Mouse (Mus musculus): ENCODE results near the gene Kcnh4. TPM values are rescaled to one million over a fixed set of nuclear protein-coding genes. Genes with fewer than 3 reads are reported as not detected.

The Kcnh4 gene
- polyA plus RNA-seq, 1 experiment, result 0.21 TPM

DNA sequence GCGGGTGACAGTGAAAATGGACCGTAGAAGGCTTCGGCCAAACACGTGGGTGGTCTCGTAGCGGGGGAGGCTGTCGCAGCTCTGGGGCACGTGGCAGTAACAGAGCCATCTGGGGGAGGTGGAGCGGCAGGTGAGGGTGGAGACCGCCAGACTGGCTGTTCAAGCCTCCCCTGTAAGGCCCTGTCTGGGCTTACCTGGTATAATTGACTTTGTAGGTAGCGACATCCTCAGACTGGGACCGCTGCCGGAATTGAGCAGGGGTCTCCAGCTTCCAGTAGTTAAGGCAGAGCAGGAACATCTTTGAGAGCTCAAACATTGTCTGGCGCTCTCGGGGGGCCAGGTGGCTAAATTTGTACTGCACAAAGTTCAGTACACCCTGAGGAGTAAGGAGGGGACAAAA lies 49.2 kb downstream of the Kcnh4 start:
- no peak overlapping the region for H3K4me3 ChIP-seq (ENCODE audit: low read depth, low read length)
- no peaks in the 10 kb centered on the region for H3K27me3 ChIP-seq (ENCODE audit: control insufficient read depth, insufficient read depth, low read length, poor library complexity, severe bottlenecking)
- no peaks in the 10 kb centered on the region for H3K9me3 ChIP-seq (replicated peaks; ENCODE audit: control insufficient read depth, insufficient read depth, low read length, poor library complexity, severe bottlenecking)
- no peak overlapping the region for H3K27ac ChIP-seq (ENCODE audit: insufficient read depth, low read length)
- H3K36me3 ChIP-seq (ENCODE audit: control insufficient read depth, insufficient read depth, low read length, poor library complexity, severe bottlenecking), result peaks cover 49% of the 10 kb centered on the region
- H3K4me1 ChIP-seq (ENCODE audit: control insufficient read depth, insufficient read depth, low read length), result peaks cover 4% of the 10 kb centered on the region
- TF ChIP-seq EP300 (IDR thresholded peaks at IDR 0.05; ENCODE audit: insufficient read depth, low read depth, low read length), result no peak
- TF ChIP-seq POLR2A (IDR thresholded peaks at IDR 0.05; ENCODE audit: insufficient read depth, low read length), result no peak
- no peak for TF ChIP-seq CTCF (IDR thresholded peaks at IDR 0.05; ENCODE audit: low read depth, low read length)
- H3K9ac ChIP-seq (ENCODE audit: low read depth, poor library complexity, severe bottlenecking), result no peak overlapping the region

DNA sequence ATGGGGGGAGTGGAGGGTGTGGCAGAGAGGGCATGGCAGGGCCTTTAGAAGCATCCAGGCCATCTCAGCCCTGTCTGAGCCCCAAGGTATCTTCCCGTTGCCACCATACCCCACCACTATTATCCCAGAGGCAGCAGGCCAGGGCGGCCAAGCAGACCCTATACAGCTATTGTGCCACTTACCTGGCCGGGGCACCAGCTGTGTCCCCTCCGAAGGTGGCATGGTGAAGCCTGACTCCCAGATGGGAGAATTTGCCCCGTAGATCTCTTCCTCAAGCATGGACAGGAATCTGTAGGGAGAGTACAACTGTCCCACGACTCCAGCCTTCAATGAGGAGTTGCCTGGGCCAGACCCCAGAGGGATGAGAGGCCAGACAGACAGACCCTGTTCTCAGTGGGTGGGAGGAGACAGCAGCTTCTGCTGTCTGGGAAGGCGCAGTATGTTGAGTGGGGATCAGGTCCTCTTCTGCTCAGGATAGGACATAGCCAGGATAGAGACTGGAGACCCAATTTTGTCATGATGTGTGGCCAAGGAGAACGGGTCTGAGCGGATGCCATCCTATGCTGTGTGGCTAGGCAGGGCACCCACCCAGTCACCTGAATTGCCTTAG lies 50.4 kb downstream of the Kcnh4 start:
- Histone ChIP-seq H3K9me3 (replicated peaks; ENCODE audit: control insufficient read depth, insufficient read depth, low read length, poor library complexity, severe bottlenecking) (no peaks in the 10 kb centered on the region), H3K27ac (ENCODE audit: insufficient read depth, low read length) (no peak overlapping the region), H3K36me3 (ENCODE audit: control insufficient read depth, insufficient read depth, low read length, poor library complexity, severe bottlenecking) (peaks cover 55% of the 10 kb centered on the region), H3K4me1 (ENCODE audit: control insufficient read depth, insufficient read depth, low read length) (peaks cover 4% of the 10 kb centered on the region), H3K4me3 (ENCODE audit: low read depth, low read length) (no peak overlapping the region), H3K9ac (ENCODE audit: low read depth, poor library complexity, severe bottlenecking) (no peak overlapping the region), H3K27me3 (ENCODE audit: control insufficient read depth, insufficient read depth, low read length, poor library complexity, severe bottlenecking) (no peaks in the 10 kb centered on the region)
- TF ChIP-seq POLR2A (IDR thresholded peaks at IDR 0.05; ENCODE audit: insufficient read depth, low read length), result no peak
- no peak for TF ChIP-seq EP300 (IDR thresholded peaks at IDR 0.05; ENCODE audit: insufficient read depth, low read depth, low read length)
- no peak for TF ChIP-seq CTCF (IDR thresholded peaks at IDR 0.05; ENCODE audit: low read depth, low read length)

DNA sequence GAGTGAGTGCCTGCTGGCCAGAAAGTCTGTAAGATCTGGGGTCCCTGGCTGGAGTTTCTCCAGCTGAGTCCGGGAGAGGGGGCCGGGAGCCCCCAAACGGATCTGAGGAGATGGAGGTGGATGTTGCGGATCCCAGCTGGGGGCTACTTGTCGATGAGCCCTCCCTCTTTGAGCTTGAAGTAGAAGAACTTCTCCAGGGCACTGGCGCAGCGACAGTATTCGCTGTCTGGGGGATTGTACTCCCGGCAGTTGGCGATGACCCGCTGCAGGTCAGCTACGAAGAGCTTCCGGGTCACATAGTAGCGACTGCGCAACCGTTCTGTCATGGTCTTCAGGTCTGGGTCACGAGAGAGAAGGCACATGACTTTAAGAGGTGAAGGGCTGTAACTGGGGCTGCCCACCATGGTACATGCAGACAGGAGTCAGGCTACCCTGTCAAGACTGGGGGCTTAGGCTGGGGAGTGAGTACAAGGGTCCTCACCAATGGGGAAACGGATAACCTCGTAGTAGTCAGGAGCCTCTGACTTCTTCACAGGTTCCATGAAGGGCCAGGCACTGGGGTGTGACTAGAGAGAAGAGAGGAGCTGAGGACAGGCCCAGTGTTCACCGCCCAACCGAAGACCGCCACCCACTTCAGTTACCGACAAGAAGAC lies 54.5 kb downstream of the Kcnh4 start:
- no peaks in the 10 kb centered on the region for H3K27me3 ChIP-seq (ENCODE audit: control insufficient read depth, insufficient read depth, low read length, poor library complexity, severe bottlenecking)
- H3K27ac ChIP-seq (ENCODE audit: insufficient read depth, low read length), result no peak overlapping the region
- TF ChIP-seq CTCF (IDR thresholded peaks at IDR 0.05; ENCODE audit: low read depth, low read length) (no peak), POLR2A (IDR thresholded peaks at IDR 0.05; ENCODE audit: insufficient read depth, low read length) (no peak), EP300 (IDR thresholded peaks at IDR 0.05; ENCODE audit: insufficient read depth, low read depth, low read length) (no peak)
- H3K9me3 ChIP-seq (replicated peaks; ENCODE audit: control insufficient read depth, insufficient read depth, low read length, poor library complexity, severe bottlenecking), result no peaks in the 10 kb centered on the region
- no peaks in the 10 kb centered on the region for H3K4me1 ChIP-seq (ENCODE audit: control insufficient read depth, insufficient read depth, low read length)
- H3K36me3 ChIP-seq (ENCODE audit: control insufficient read depth, insufficient read depth, low read length, poor library complexity, severe bottlenecking), result peaks cover 50% of the 10 kb centered on the region
- no peak overlapping the region for H3K9ac ChIP-seq (ENCODE audit: low read depth, poor library complexity, severe bottlenecking)
- no peak overlapping the region for H3K4me3 ChIP-seq (ENCODE audit: low read depth, low read length)

DNA sequence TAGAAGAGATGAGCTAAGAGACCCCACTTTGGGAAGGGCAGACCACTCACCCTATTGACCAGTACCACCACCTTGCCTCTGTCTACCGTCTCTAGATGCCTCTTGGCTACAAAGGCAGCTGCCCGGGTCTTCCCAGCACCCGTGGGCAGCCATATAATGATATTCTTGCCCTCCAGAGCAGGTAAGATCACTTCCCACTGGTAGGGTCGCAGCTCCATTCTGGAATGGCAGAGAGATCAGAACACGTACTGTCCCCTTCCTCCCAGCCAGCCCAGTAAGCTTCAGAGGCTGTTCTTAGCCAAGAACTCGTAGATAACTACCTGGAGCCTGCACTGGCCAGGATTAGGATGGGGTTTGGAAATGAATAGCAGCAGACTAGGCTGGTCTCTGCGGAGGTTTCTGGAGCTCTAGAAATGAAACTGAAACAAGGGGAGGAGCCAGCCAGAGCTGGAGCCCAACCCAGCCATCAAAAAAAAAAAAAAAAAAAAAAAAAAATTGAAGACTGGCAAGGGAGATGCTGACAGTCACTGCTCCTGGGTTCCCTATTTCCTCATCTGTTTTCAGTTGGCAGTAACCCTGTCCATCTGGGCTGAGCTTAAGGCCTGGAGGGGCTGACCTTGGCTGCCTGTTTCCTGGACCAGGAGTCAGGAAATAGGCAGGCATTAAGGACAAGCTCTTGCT lies 55.8 kb downstream of the Kcnh4 start, which contains the start of gene Dhx58:
Gene Dhx58 (minus strand): TSS at position 421 of the 681 bp plus-strand sequence.
- Histone ChIP-seq H3K9ac (ENCODE audit: low read depth, poor library complexity, severe bottlenecking) (no peak within 1 kb of the TSS), H3K9me3 (replicated peaks; ENCODE audit: control insufficient read depth, insufficient read depth, low read length, poor library complexity, severe bottlenecking) (no peaks in the 10 kb centered on the region), H3K4me1 (ENCODE audit: control insufficient read depth, insufficient read depth, low read length) (no peaks in the 10 kb centered on the region), H3K27me3 (ENCODE audit: control insufficient read depth, insufficient read depth, low read length, poor library complexity, severe bottlenecking) (no peaks in the 10 kb centered on the region), H3K27ac (ENCODE audit: insufficient read depth, low read length) (no peak within 1 kb of the TSS), H3K36me3 (ENCODE audit: control insufficient read depth, insufficient read depth, low read length, poor library complexity, severe bottlenecking) (peaks cover 41% of the 10 kb centered on the region), H3K4me3 (ENCODE audit: low read depth, low read length) (no peak within 1 kb of the TSS)
- TF ChIP-seq EP300 (IDR thresholded peaks at IDR 0.05; ENCODE audit: insufficient read depth, low read depth, low read length), result no peak
- TF ChIP-seq CTCF (IDR thresholded peaks at IDR 0.05; ENCODE audit: low read depth, low read length), result no peak
- TF ChIP-seq POLR2A (IDR thresholded peaks at IDR 0.05; ENCODE audit: insufficient read depth, low read length), result no peak

DNA sequence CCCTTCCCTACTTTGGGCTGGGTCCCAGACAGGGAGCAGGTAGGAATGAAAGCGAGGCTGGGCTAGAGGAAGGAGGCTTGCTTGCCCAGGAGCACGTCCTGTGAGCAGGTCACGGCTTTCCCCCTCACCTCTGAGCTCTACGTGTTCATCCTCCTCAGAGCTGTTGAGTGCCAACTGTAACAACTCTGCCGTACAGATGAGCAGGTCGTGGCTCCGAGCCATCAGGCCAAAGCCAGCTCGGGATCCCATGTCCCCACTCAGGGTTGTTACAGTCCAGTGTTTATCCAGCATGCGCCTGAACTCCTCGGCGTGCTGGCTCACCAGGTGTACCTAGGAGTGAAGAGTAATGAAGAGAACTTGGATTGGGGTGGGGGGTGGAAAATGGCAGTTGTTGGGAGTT lies 56.4 kb downstream of the Kcnh4 start:
- TF ChIP-seq POLR2A (IDR thresholded peaks at IDR 0.05; ENCODE audit: insufficient read depth, low read length) (no peak), EP300 (IDR thresholded peaks at IDR 0.05; ENCODE audit: insufficient read depth, low read depth, low read length) (no peak), CTCF (IDR thresholded peaks at IDR 0.05; ENCODE audit: low read depth, low read length) (no peak)
- no peak overlapping the region for H3K27ac ChIP-seq (ENCODE audit: insufficient read depth, low read length)
- no peak overlapping the region for H3K4me3 ChIP-seq (ENCODE audit: low read depth, low read length)
- H3K36me3 ChIP-seq (ENCODE audit: control insufficient read depth, insufficient read depth, low read length, poor library complexity, severe bottlenecking), result peaks cover 34% of the 10 kb centered on the region
- no peaks in the 10 kb centered on the region for H3K4me1 ChIP-seq (ENCODE audit: control insufficient read depth, insufficient read depth, low read length)
- H3K9me3 ChIP-seq (replicated peaks; ENCODE audit: control insufficient read depth, insufficient read depth, low read length, poor library complexity, severe bottlenecking), result no peaks in the 10 kb centered on the region
- no peaks in the 10 kb centered on the region for H3K27me3 ChIP-seq (ENCODE audit: control insufficient read depth, insufficient read depth, low read length, poor library complexity, severe bottlenecking)
- H3K9ac ChIP-seq (ENCODE audit: low read depth, poor library complexity, severe bottlenecking), result no peak overlapping the region

DNA sequence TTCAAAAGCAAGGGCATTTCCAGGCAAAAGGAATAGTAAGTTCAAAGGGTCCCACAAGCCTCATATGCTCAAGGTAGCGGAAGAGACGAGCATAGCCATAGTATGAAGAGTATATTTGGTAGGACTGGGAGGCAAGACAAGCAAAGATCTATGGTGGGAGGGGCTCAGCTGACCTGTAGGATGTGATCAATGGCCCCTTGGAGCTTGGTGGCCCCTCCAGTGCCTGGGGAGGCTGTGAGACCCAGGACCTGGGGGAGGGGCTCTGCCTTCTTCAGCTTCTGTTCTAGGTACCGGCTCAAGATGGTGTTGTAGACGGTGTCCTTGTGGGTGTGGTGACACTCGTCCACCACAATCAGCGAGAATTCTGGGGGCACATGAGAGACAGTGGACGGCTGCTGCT lies 56.8 kb downstream of the Kcnh4 start:
- Histone ChIP-seq H3K9ac (ENCODE audit: low read depth, poor library complexity, severe bottlenecking) (no peak overlapping the region), H3K4me3 (ENCODE audit: low read depth, low read length) (no peak overlapping the region), H3K36me3 (ENCODE audit: control insufficient read depth, insufficient read depth, low read length, poor library complexity, severe bottlenecking) (peaks cover 30% of the 10 kb centered on the region), H3K9me3 (replicated peaks; ENCODE audit: control insufficient read depth, insufficient read depth, low read length, poor library complexity, severe bottlenecking) (no peaks in the 10 kb centered on the region), H3K27ac (ENCODE audit: insufficient read depth, low read length) (no peak overlapping the region), H3K27me3 (ENCODE audit: control insufficient read depth, insufficient read depth, low read length, poor library complexity, severe bottlenecking) (no peaks in the 10 kb centered on the region), H3K4me1 (ENCODE audit: control insufficient read depth, insufficient read depth, low read length) (no peaks in the 10 kb centered on the region)
- TF ChIP-seq POLR2A (IDR thresholded peaks at IDR 0.05; ENCODE audit: insufficient read depth, low read length) (no peak), CTCF (IDR thresholded peaks at IDR 0.05; ENCODE audit: low read depth, low read length) (no peak), EP300 (IDR thresholded peaks at IDR 0.05; ENCODE audit: insufficient read depth, low read depth, low read length) (no peak)

All from ES-Bruce4 (cell line).